Mouse (Mus musculus) lung, adult 2 months (tissue): ENCODE results near the gene Sbk2.

Source experiments
- CTCF ChIP-seq: fragments of 200-500 bp; IDR thresholded peaks from 2 replicates; pipeline ENCODE4 v1.5.1; 2011; ENCODE audit warnings: mild to moderate bottlenecking, low read length, control low read depth; ENCODE audit not compliant: insufficient read depth
- POLR2A ChIP-seq: fragments of 200-500 bp; IDR thresholded peaks from 2 replicates; pipeline ENCODE4 v1.6.1; 2011; ENCODE audit warnings: low read depth, mild to moderate bottlenecking, control low read depth, low read length, borderline replicate concordance; ENCODE audit errors: extremely low read depth

GRCm38 (mm10) chr7:4975455-4975854, 11.2 kb upstream of the Sbk2 start:
- TF ChIP-seq CTCF, result no peak
- no peak for TF ChIP-seq POLR2A
